Mouse (Mus musculus) A20 (cell line): ENCODE results near the gene Cit.

Experiments
- DNase-seq: peaks from one replicate; pipeline ENCODE4 v3.0.0-alpha.2; 2011; ENCODE audit warnings: low read depth, low spot score

The Cit gene

DNA sequence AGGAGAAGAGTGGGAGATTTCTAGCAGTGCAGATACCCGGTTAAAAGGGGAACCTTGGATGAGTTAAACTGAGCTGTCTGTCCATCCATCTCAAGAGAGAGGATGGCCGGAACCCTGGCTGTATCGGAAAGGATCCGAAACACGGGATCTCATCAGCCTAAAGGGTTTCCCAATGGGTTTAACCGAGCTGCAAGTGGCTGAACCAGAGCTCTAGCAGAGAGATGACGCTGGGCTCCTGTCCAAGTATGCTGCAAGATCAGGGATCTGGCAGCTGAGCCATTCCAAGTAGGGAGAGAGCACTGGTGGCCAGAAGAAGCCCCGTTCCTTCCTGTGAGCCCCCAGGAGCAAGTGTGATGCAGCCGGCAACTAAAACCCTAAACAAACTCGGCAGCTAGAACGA is 64.0 kb downstream of the Cit start:
- no peak for DNase-seq

GRCm38 (mm10) chr5:115910491-115910890 is 65.4 kb downstream of the Cit start:
- DNase-seq: no peak

- DNase-seq: no peak
Observed at GRCm38 (mm10) chr5:115915481-115915880, 70.4 kb downstream of the Cit start.

- no peak for DNase-seq
Observed at GRCm38 (mm10) chr5:115917960-115918359, 72.9 kb downstream of the Cit start.

- no peak for DNase-seq
Observed at GRCm38 (mm10) chr5:115918597-115919351, 73.7 kb downstream of the Cit start.

DNA sequence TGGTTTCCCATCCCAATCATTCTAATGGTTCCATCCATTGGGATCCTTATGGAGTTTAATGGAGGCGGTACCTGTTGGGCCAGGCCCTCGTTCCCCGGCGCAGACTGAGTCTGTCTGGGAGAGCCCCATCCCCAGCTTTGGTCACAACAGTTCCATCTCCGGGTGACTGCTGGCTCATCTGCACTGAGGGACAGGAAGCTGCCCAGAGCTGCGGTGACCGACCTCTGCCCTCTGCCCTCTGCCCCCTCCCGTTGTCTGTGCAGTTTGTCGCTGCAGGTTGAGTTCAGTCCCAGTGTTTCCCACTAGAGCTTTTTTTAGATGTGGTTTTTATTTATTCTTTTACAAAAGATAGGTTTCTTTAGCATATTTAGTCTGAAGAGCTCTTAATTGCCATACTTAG is 76.9 kb downstream of the Cit start:
- DNase-seq: no peak

DNA sequence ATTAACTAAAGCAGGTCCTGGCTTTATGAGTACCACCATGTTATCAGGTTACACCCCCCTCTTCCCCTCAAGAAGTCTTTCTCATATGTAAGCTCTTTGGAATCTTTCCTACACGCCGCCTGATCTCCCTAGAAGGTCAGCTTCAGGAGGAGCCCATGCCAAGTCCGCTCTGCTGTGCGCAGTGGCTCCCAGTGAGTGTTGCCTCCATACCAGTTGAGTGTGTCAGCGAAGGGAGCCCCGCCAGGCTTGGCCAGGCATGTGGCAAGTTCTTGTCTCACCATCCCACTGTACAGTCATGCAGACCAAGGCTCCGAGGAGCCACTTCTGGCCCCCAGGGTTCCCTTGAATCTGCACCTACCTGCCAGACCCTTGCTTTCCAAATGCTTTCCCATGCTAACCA is 79.9 kb downstream of the Cit start:
- DNase-seq: no peak

- peak; percentile 10 for DNase-seq
Observed at GRCm38 (mm10) chr5:115928786-115929507, 83.9 kb downstream of the Cit start.

- no peak for DNase-seq
Observed at GRCm38 (mm10) chr5:115932325-115932724, 87.2 kb downstream of the Cit start.

GRCm38 (mm10) chr5:115936851-115937250 is 91.8 kb downstream of the Cit start:
- no peak for DNase-seq

DNA sequence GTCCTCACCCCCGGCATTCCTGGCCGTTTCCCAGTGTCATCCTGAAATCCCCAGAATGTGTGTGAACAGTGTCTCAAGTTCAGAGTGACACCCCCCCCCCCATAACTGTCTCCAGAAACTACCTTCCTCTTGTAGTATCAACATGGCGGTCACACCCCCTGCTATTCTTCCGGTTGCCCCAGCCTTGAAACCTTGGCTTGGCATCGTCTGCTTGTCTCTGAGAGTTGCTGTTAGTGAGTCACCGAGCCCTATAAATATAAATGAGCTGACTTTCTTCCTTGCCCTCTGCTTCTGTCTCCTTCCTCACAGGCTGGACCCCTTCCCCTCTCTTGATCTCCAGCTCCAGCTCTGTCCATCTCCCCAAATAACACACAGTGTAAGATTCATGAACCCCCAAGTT is 92.5 kb downstream of the Cit start:
- no peak for DNase-seq

GRCm38 (mm10) chr5:115938999-115939398 is 93.9 kb downstream of the Cit start:
- no peak for DNase-seq

DNA sequence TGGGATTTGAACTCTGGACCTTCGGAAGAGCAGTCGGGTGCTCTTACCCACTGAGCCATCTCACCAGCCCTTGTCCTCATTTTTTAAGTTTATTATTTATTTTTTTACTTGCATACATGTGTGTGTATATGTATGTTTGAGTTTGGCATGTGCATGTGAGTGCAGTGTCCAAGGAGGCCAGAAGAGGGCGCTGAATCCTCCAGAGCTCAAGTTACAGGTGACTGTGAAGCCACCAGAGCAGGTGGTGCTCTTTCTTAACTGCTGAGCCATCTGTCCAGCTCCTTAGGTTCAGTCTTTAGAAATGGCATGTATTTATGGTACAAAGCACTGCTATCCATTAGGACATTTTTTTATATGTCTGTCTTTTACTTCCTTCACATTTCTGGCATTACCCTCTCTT is 97.3 kb downstream of the Cit start:
- peak; percentile 19 for DNase-seq

GRCm38 (mm10) chr5:115944791-115945490 is 99.9 kb downstream of the Cit start:
- DNase-seq: no peak

DNA sequence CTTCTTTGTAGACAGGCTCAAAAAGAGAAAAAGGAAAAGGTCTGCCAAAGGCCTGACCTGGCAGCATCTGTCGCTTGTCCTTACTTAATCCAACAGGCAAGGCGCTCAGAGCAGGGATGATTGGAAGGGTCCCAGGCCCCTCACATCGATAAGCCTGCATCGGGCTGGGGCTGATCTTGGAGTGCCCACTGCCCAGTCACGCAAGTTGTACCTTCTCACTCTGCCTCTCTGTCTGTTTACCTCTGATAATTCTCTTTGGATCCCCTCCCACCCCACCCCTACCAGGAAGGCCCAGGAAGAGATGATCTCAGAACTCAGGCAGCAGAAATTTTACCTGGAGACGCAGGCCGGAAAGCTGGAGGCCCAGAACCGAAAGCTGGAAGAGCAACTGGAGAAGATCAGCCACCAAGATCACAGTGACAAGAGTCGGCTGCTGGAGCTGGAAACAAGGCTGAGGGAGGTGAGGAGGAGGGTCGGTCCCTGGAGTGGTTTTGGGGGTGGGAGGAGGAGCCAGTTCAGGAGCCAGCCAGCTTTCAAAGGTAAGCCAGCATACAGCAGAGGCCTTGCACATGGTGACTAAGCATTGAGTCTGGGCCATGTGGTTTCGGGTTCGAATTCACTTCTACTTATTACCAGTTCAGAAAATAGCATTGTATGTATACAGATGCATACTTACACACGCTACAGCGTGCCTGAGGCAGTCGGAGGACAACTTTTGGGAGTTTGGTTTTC is 102.7 kb downstream of the Cit start:
- no peak for DNase-seq

- DNase-seq: no peak
Observed at GRCm38 (mm10) chr5:115950936-115951335, 105.9 kb downstream of the Cit start.

DNA sequence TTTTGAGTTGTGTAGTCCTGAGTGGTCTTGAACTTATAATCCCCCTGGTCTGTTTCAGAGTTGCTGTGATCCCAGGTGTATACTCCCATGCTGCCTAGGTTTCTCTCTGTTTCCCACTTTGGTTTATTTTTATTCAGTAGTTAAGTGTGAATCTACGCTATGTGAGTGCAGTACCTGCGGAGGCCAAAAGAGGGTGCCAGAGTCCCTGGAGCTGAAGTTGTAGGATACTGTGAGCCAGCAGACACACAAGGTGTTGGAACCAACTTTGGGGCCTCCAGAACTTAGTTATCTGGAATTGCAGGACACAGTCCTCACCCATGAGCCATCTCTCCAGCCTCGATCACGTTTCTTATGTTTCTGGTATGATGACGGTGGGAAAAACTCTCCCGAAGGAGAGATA is 108.1 kb downstream of the Cit start:
- DNase-seq: peak; percentile 19

- DNase-seq: no peak
Observed at GRCm38 (mm10) chr5:115954084-115954483, 109.0 kb downstream of the Cit start.

DNA sequence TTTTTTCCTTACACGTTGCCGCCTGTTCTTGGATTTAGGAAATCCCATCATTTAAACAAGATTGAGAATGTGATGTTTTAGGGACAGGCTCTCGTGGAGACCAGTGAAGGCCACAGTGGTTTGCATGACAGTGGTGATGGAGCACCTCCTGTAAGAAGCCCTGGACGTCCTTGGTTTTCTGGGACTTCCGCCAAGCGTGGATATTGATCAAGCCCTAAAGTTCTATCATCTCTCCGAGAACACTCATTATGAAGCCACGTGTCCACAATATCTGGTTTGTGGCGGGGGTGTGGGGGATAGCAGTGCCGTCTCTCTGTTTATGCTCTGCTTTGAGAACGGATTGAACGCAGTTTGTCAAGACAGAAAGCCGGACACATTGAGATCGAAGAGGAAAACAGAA is 109.5 kb downstream of the Cit start:
- DNase-seq: no peak

GRCm38 (mm10) chr5:115955131-115955530 is 110.1 kb downstream of the Cit start:
- no peak for DNase-seq

GRCm38 (mm10) chr5:115956048-115956447 is 111.0 kb downstream of the Cit start:
- no peak for DNase-seq

DNA sequence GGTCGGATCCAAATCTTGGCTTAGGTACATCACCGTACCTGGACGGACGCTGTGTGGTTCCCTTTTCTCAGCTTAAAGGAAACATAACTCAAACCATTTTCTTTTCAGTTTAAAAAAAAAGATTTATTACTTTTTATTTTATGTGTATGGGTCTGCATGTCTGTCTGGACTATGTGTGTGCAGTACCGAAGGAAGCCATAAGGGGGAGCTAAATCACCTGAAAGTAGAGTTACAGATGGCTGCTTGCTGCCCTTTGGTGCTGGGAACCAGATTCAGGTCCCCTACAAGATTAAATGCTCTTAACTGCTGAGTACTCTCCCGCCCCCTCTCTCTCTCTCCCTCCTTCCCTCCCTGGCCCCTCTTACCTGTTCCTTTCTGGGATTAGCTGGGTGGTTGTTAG is 112.1 kb downstream of the Cit start:
- DNase-seq: peak; percentile 7
